Mouse (Mus musculus) neural tube, embryonic 15.5 days (tissue): Measurements from ENCODE around the gene Gm20708. TPM values are rescaled to one million over a fixed set of nuclear protein-coding genes. Genes with fewer than 3 reads are reported as not detected.

Experiments
- ATAC-seq: fragments of 200-750 bp; cut with Nextera tagmentation; 2 replicates; pipeline ENCODE4 v1.8.0; 2017; ENCODE audit warnings: mild to moderate bottlenecking, moderate TSS enrichment, moderate library complexity; ENCODE audit not compliant: low FRiP score
- H3K27ac ChIP-seq: fragments of 300-500 bp; sonication (generic); replicated peaks from 2 replicates; pipeline ENCODE4 v1.5.1; 2015; ENCODE audit warnings: mild to moderate bottlenecking, inconsistent platforms
- H3K27me3 ChIP-seq: fragments of 300-500 bp; sonication (generic); replicated peaks from 2 replicates; pipeline ENCODE4 v1.6.1; 2015; ENCODE audit warnings: inconsistent platforms
- H3K36me3 ChIP-seq: fragments of 300-500 bp; sonication (generic); 2 replicates; pipeline ENCODE4 v1.6.1; 2015; ENCODE audit warnings: inconsistent platforms
- H3K4me1 ChIP-seq: fragments of 300-500 bp; sonication (generic); 2 replicates; pipeline ENCODE4 v1.6.1; 2015; ENCODE audit warnings: inconsistent platforms
- H3K4me2 ChIP-seq: fragments of 300-500 bp; sonication (generic); 2 replicates; pipeline ENCODE4 v1.6.1; 2015; ENCODE audit warnings: inconsistent platforms, mild to moderate bottlenecking, moderate library complexity
- H3K4me3 ChIP-seq: fragments of 300-500 bp; sonication (generic); replicated peaks from 2 replicates; pipeline ENCODE4 v1.5.1; 2015; ENCODE audit warnings: mild to moderate bottlenecking, inconsistent platforms
- H3K9ac ChIP-seq: fragments of 300-500 bp; sonication (generic); replicated peaks from 2 replicates; pipeline ENCODE4 v1.6.1; 2015; ENCODE audit warnings: mild to moderate bottlenecking, inconsistent platforms
- H3K9me3 ChIP-seq: fragments of 300-500 bp; sonication (generic); replicated peaks from 2 replicates; pipeline ENCODE4 v1.6.1; 2016; ENCODE audit warnings: inconsistent platforms
- WGBS: fragments of 180-500 bp; shearing (Covaris S2); methylation state at CpG from one replicate; pipeline ENCODE4 v1.1.7; 2015; ENCODE audit warnings: mixed read lengths; 5-methylcytosine and 5-hydroxymethylcytosine counted together
- polyA plus RNA-seq: library from polyadenylated mRNA; unstranded; fragments of >200 nt; fragmentation: Nextera tagmentation; extraction: Ambion mirVana; gene quantifications from 2 replicates; pipeline ENCODE4 v1.2.1, GENCODE M21; 2015

The Gm20708 gene
- 0.95 and 1.7 TPM in 2 replicates for polyA plus RNA-seq

DNA sequence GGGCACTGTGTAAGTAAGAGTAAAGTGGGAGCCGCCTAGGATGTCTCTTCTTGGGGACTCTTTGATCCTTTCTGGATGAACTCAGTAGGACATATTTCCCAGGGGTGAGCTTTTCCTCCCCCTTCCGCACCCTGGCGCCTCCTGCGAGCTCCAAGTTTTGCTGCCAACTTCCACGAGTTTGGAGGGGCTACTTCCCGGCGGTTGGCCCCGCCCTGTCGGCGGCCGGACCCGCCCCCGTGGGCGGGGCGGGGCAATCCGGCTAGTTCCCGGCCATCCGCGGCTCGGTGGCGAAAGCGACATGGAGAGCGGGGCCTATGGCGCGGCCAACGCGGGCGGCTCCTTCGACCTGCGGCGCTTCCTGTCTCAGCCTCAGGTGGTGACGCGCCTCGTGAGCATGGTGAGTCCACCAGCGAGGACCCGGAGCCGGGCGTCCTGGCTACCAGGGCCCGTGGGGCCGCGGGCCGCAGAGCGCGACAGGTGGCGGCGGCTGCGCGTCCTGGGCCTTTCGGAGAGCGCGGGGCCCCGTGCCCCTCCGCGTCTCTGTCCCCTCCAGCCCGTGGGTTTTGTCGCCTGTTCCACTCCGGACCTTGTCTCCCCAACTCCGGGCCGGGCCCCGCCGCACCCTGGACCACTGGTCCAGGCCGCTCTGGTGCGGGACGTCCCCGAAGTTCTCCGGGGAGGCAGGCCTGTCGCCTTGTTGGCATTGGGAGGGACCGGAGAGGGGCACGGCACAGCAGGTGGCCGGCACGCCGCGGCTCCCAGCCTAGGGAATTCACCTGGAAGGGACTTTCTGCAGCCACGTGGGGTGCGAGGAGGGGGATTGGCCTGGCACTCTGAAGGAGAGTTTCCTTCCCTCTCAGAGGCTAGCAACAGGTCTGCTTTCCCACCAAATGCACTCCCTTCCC, at the start of gene Gm20708, which contains the start of gene Syngr2:
Gene Gm20708, plus strand, starts transcription at position 262 of the 905 bp plus-strand sequence.
Gene Syngr2, plus strand, starts transcription at position 262 of the 905 bp plus-strand sequence.
- Histone ChIP-seq H3K27me3 (peaks cover 20% of the 10 kb centered on the region), H3K9me3 (no peaks in the 10 kb centered on the region), H3K36me3 (no peaks in the 10 kb centered on the region), H3K27ac (peak within 1 kb of the TSS; percentile 28; the same call in 1 of the 2 replicates), H3K4me3 (peak within 1 kb of the TSS; percentile 58), H3K9ac (peak within 1 kb of the TSS; percentile 55), H3K4me1 (peaks cover 19% of the 10 kb centered on the region), H3K4me2 (peak within 1 kb of the TSS; percentile 97)
- WGBS = under 1% methylated on average over 75 of the region's 75 CpGs
- peak; percentile 59; the same call in 1 of the 2 replicates for ATAC-seq

- no peak for ATAC-seq
- Histone ChIP-seq H3K4me3 (no peak overlapping the region), H3K36me3 (peaks cover 91% of the 10 kb centered on the region), H3K27ac (no peak overlapping the region), H3K9me3 (no peaks in the 10 kb centered on the region), H3K4me2 (no peak overlapping the region), H3K9ac (no peak overlapping the region), H3K4me1 (no peaks in the 10 kb centered on the region), H3K27me3 (no peaks in the 10 kb centered on the region)
- 91% methylated on average over 26 of the region's 26 CpGs for WGBS
Measured at GRCm38 (mm10) chr11:117760374-117761119, 48.9 kb upstream of the Gm20708 start.

- ATAC-seq = no peak
- 93% methylated on average over 13 of the region's 13 CpGs for WGBS
- H3K36me3 ChIP-seq = peaks cover 78% of the 10 kb centered on the region
Measured at GRCm38 (mm10) chr11:117761801-117762200, 47.7 kb upstream of the Gm20708 start.

GRCm38 (mm10) chr11:117762246-117762645, 47.2 kb upstream of the Gm20708 start:
- Histone ChIP-seq H3K4me2 (no peak overlapping the region), H3K36me3 (peaks cover 74% of the 10 kb centered on the region), H3K27ac (no peak overlapping the region), H3K4me3 (no peak overlapping the region), H3K4me1 (no peaks in the 10 kb centered on the region), H3K9ac (no peak overlapping the region), H3K9me3 (no peaks in the 10 kb centered on the region), H3K27me3 (no peaks in the 10 kb centered on the region)
- 92% methylated on average over 12 of the region's 12 CpGs for WGBS
- no peak for ATAC-seq

More at GRCm38 (mm10) chr11:117761801-117762200, 47.7 kb upstream of the Gm20708 start:
- Histone ChIP-seq H3K27me3 (no peaks in the 10 kb centered on the region), H3K4me1 (no peaks in the 10 kb centered on the region), H3K9ac (no peak overlapping the region), H3K4me3 (no peak overlapping the region), H3K9me3 (no peaks in the 10 kb centered on the region), H3K27ac (no peak overlapping the region), H3K4me2 (no peak overlapping the region)

GRCm38 (mm10) chr11:117764319-117764718, 45.1 kb upstream of the Gm20708 start:
- no peak overlapping the region for H3K4me3 ChIP-seq
- ATAC-seq = no peak
- WGBS = 92% methylated on average over 9 of the region's 9 CpGs
- H3K4me2 ChIP-seq = no peak overlapping the region
- no peak overlapping the region for H3K9ac ChIP-seq
- H3K4me1 ChIP-seq = peaks cover 4% of the 10 kb centered on the region; the same call in 1 of the 2 replicates
- peaks cover 53% of the 10 kb centered on the region for H3K36me3 ChIP-seq
- no peaks in the 10 kb centered on the region for H3K27me3 ChIP-seq
- H3K27ac ChIP-seq = no peak overlapping the region
- H3K9me3 ChIP-seq = no peaks in the 10 kb centered on the region

GRCm38 (mm10) chr11:117765361-117765760, 44.1 kb upstream of the Gm20708 start:
- H3K27ac ChIP-seq = no peak overlapping the region
- peaks cover 43% of the 10 kb centered on the region for H3K36me3 ChIP-seq
- no peak for ATAC-seq
- no peaks in the 10 kb centered on the region for H3K27me3 ChIP-seq
- WGBS = 81% methylated on average over 5 of the region's 5 CpGs
- H3K4me1 ChIP-seq = peaks cover 14% of the 10 kb centered on the region; the same call in 1 of the 2 replicates
- no peak overlapping the region for H3K9ac ChIP-seq
- H3K9me3 ChIP-seq = no peaks in the 10 kb centered on the region
- no peak overlapping the region for H3K4me2 ChIP-seq
- no peak overlapping the region for H3K4me3 ChIP-seq

- Histone ChIP-seq H3K27ac (no peak overlapping the region; the same call in 1 of the 2 replicates), H3K4me2 (no peak overlapping the region), H3K4me3 (no peak overlapping the region), H3K9me3 (no peaks in the 10 kb centered on the region), H3K36me3 (peaks cover 33% of the 10 kb centered on the region), H3K9ac (no peak overlapping the region), H3K4me1 (peaks cover 14% of the 10 kb centered on the region; the same call in 1 of the 2 replicates), H3K27me3 (no peaks in the 10 kb centered on the region)
- ATAC-seq = no peak
- 91% methylated on average over 3 of the region's 3 CpGs for WGBS
Measured at GRCm38 (mm10) chr11:117766275-117766674, 43.2 kb upstream of the Gm20708 start.

- Histone ChIP-seq H3K9me3 (no peaks in the 10 kb centered on the region), H3K9ac (no peak overlapping the region), H3K27ac (peak overlapping the region; percentile 20), H3K27me3 (no peaks in the 10 kb centered on the region), H3K4me1 (peaks cover 14% of the 10 kb centered on the region; the same call in 1 of the 2 replicates), H3K4me3 (no peak overlapping the region), H3K36me3 (peaks cover 15% of the 10 kb centered on the region), H3K4me2 (no peak overlapping the region)
- WGBS = 71% methylated on average over 20 of the region's 20 CpGs
- no peak for ATAC-seq
Measured at GRCm38 (mm10) chr11:117768725-117769682, 40.5 kb upstream of the Gm20708 start.

GRCm38 (mm10) chr11:117769683-117770047, 39.8 kb upstream of the Gm20708 start:
- peak overlapping the region; percentile 20 for H3K27ac ChIP-seq
- peak; percentile 15; the same call in 1 of the 2 replicates for ATAC-seq

DNA sequence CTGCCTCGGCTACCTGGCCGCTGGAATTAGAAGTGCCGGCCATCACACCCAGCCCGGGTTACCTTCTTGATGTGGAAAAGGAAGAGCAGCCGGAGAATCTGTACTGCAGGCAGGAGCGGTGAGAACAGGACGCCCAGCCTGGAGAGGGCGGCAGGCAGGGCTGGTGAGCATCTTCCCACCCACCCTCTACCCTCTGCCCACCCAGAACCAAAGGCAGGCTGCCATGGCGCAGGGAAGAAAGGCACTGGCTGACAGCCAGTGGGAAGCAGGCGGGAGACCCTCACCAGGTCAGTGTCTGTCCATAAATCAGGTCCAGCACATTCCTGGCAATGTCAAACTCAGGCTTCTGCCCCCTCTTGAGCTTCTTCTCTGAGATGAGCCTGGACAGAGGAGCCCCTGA, 39.1 kb upstream of the Gm20708 start:
- H3K27me3 ChIP-seq = no peaks in the 10 kb centered on the region
- peak; percentile 43; the same call in 1 of the 2 replicates for ATAC-seq
- H3K36me3 ChIP-seq = peaks cover 1% of the 10 kb centered on the region; the same call in 1 of the 2 replicates
- H3K9me3 ChIP-seq = no peaks in the 10 kb centered on the region
- H3K4me3 ChIP-seq = no peak overlapping the region
- no peak overlapping the region for H3K4me2 ChIP-seq
- 0 out of 2 replicates have a peak overlapping the region, but pooled peaks have one; percentile 15 for H3K27ac ChIP-seq
- H3K9ac ChIP-seq = no peak overlapping the region
- H3K4me1 ChIP-seq = peaks cover 14% of the 10 kb centered on the region; the same call in 1 of the 2 replicates
- WGBS = 66% methylated on average over 10 of the region's 10 CpGs

More at GRCm38 (mm10) chr11:117769683-117770047, 39.8 kb upstream of the Gm20708 start:
- H3K9me3 ChIP-seq = no peaks in the 10 kb centered on the region
- H3K4me1 ChIP-seq = peaks cover 14% of the 10 kb centered on the region; the same call in 1 of the 2 replicates
- no peak overlapping the region for H3K4me3 ChIP-seq
- no peaks in the 10 kb centered on the region for H3K27me3 ChIP-seq
- peaks cover 8% of the 10 kb centered on the region for H3K36me3 ChIP-seq
- no peak overlapping the region for H3K4me2 ChIP-seq
- 37% methylated on average over 7 of the region's 7 CpGs for WGBS
- no peak overlapping the region for H3K9ac ChIP-seq
